Mouse (Mus musculus) thymus, postnatal 25 days (tissue): ENCODE measurements around the gene Ccdc50.

Experiments
- DNase-seq: peaks from one replicate; pipeline ENCODE4 v3.0.0; 2022

Ccdc50 gene

DNA sequence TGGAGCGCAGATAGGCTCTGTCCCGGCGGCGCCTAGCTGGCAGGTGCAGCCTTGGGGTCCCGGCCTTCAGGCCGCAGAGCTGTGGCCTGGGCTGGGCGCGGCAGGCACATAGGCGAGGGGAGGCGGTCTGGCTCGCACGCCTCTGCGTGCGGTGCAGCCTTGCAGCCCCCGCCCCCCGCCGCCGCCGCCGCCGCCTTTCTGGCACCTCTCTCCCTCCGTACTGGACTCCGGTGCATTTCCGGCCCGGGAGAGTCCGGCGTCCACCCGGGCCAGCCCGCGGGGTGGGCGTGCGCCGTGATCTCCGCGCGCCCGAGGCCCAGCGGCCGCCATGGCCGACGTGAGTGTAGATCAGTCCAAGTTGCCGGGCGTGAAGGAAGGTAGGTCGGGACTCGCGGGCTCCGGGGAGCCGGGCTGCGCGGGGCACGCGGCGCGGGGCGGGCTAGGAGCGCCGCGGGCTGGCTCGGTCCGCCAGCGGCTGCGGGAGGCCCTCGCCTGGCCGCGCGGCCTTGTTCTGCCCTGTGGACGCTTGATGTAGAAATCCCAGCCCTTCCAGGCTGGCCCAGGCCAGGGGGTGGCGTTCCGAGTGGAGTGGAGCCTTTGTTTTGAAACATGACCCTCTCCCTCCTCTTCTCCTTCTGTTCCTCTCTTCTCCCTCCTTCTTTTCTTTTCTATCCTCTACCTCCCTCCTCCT is at the start of gene Ccdc50:
Gene Ccdc50, plus strand, starts transcription at position 109 of the 691 bp plus-strand sequence.
- peak; percentile 63 for DNase-seq

GRCm38 (mm10) chr16:27347521-27347920 is 41.1 kb upstream of the Ccdc50 start:
- no peak for DNase-seq

DNA sequence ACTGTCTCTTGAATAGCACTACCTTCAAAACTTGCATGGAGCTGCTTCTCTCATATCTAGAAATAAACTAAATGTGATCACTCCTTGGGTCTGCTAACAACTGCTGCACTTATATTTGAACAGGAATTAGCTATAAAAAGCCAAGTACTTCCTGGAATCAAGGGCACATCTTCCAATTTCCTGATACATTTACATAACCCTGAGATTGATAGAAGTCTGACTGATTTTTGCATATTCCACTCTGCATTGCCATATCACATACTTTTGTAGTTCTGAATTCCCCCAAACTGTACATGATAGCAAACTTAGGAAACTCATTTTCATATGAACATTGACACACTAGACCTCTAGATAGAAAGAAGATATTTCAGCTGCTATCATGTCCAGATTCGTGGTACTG is 40.3 kb upstream of the Ccdc50 start:
- DNase-seq = no peak

DNA sequence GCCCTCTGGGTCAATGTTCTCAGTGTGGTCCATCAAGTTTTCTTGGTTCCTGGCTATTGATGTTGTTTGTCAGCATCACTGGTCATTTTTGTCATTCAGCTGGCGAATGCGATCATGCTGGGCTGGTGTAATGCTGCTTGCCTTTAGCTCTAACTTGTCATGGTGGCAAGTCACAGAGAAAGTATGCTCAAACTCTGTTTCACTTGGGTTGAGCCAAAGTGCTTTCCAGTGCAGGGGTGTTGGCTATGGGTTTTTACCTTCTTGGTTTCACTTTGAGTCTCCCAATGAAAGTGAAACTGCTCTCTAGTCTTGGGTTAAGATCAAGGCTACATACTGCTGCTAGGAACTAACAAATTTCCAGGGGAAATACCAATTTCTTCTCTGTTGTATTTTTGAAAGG is 39.4 kb upstream of the Ccdc50 start:
- DNase-seq = no peak

DNA sequence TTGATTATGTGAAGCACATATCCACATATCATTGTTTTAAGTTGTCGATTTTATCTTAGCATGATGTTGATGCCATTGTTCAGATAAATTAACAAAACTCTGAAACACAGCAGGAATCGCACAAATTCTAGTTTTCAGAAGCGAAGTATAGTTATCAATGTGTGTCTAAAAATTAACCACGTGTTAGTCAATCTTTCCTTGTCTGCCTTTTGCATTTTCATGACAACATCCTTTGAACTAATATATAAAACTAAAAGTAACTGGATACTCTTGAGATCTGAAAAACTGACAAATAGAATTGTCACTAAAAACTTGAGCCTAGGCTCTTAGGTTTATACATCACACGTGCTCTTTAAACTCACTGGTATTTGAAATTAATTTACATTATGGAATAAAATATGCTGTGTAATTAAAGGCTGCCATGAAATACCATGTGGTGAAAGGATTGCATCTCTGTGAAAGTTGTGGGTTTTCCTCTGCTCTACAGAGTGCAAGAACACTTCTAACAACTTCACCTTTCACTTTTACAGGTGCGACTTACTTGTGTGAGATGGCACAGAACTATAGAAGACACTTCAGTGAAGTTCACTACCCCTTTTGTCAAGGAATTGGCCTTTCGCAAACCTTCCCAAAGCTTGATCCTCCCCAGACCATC is 38.7 kb upstream of the Ccdc50 start:
- DNase-seq = no peak

DNA sequence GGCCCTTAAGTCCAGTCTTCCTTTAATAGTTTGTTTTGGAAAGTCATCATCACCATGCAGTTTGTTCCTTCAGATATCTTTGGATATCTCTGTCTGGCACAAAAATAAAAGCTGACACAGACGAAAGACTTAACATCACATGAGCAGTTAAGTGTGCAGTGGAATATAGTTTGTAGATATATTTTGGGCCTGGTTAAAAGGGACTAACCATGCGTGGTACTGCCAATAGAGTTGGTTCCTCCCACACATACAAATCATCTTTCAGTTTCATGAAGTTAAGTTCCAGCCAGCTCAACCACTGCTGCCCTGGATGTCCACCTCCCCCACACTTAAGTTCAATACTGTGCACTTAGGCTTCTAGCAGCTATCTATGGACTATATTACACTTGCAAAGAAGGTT is 34.2 kb upstream of the Ccdc50 start:
- no peak for DNase-seq

GRCm38 (mm10) chr16:27360059-27360458 is 28.6 kb upstream of the Ccdc50 start:
- no peak for DNase-seq

DNA sequence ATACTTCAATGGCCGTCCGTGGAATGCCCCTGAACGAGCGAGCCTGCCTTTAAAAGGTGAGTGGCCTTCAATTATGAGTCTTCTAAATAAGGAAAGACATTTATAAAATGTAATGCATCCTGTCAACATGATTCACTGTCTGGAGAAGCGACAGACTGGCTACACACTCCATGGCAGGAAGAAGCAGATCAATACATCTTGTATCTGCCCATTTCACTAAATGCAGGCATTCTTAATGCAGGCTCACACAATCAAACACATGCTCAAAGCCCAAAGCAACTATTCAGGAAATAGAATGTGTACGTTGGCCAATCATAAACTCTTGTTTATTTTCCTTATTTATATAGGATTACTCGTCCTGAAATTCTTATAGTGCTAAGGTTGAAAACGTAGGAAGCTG is 18.5 kb upstream of the Ccdc50 start, which contains the start of gene Uts2b:
Gene Uts2b, minus strand, starts transcription at position 49 of the 400 bp plus-strand sequence.
- DNase-seq = no peak

- no peak for DNase-seq
Measured at GRCm38 (mm10) chr16:27370700-27371099, 18.0 kb upstream of the Ccdc50 start.

DNA sequence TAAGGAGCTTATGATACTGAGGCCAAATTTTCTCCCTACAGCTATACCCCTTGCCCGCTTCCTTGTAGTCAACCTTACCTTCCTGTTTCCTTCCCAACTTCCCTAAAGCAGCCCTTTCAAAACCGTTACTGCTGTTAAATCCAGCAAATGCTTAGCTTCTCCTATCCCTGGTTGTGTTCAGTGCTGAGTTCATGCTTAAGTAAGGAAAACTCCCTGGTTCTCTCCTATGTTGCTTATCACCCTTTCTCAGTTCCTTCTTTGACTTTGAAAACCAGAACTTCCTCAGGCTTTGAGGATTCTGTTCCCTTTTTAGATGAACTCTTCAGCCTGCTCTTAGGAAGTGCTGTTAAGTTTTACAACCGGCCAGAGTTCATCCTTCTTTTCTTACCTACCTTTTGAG is 14.5 kb upstream of the Ccdc50 start:
- no peak for DNase-seq

- no peak for DNase-seq
Measured at GRCm38 (mm10) chr16:27375318-27375717, 13.4 kb upstream of the Ccdc50 start.

DNA sequence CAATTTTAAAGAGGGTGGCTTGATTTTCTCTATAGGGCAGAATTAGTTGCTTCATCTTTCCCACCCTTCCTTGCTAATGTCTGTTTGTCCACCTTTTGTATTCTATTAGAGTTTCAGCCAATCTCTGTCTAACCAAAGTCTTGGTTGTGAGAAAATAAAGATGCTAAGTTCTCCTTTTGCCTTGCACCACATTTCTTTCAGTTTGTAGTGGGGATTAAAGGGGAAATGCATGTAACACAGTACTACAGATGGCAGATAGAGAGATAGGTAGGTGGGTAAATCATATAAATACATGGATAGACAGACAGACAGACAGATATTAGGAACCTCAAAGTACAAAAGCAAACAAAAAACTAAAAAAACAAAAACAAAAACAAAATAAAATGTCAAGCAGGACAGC is 12.1 kb upstream of the Ccdc50 start:
- DNase-seq = no peak

DNA sequence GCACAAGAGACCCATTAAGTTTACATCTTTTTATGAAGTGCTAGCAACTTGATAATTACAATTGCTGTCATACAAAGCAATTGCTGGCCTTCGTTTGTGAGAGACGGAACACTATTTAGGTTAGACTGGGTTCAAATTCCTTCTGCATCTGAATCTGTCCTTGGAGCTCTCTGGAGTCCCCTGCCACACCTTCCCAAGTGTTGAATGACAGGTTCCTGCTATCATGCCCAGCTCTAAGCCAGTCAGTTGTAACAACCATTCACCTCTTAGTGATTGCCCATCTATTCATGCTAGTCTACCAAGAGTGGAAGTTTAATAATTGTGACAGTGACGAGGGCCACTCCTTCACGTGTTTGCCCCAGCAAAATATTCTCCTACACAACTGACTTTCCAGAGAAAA is 6.5 kb upstream of the Ccdc50 start:
- DNase-seq = no peak

DNA sequence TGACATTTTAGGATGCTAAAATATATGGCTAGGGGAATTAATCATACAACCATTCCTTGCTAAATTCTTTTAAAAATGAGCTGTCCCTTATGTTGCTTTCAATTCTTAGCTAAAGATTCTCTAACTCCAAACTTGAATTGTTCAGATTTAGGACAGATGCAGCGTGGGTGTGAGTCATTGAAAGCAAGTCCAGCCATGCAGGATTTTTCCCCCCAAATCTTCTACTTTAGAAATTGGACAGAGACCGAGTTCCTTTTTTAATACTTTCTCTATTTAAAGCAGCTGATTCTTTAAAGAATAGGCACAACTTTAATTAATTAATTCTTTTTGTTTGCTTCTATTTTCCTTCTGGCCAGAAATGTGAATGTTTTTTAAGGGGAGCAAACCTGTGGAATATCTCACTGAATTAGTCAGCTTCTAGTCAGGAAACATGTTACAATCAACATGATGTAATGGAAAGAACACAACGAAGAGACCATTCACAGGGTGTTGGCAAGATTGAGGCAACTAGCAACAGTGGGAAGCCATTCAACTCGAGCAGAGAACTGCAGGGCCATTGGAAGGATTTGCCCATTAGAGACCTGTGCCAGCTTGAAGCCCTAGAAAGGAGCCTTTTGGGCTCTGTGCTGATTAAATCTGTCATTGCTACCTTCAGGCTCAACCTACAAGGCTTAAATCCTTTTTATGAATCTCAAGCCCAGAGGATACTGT is 3.6 kb upstream of the Ccdc50 start:
- no peak for DNase-seq

DNA sequence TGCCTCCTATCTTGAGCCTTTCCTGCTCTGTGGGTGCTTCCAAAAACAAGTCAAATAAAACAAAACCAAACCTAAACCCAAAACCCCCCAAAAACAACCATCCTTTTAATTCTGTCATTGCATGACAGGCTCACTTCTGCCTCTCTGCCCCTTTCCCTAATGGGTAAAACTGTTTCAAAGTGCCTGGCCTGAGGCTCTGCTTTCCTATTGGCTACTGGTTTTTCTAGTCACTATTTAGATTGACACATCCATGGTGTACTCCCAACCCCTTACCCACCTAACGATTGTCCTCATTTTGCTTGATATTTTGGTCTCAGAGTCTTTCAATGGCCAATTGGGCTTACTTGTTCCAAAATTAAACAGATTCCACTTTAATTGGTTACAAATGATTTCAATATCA is 3.0 kb upstream of the Ccdc50 start:
- no peak for DNase-seq

DNA sequence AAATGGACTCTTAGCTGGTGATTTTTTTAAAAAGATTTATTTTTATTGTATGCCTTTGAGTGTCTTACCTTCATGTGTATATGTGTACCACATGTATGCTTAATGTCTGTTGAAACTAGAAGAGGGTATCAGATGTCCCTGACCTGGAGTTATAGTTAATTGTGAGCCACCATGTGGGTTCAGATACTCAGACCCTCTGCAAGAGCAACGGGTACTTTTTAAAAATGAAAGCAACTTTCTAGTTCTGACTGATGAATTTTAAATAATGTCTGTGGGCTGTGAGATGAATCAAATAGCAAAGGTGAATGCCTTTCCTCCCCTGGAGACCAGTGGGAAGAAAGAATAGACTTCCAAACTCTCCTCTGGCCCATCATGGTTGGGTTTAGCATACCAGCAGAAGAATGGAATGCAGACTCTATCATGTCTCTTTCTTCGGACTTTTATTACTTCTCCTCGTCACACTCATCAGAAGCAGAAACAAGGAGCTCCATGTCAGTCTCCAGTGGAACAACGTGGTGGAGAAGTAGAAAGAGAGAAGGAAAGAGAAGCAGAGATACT is 1.7 kb upstream of the Ccdc50 start:
- no peak for DNase-seq

GRCm38 (mm10) chr16:27387634-27388611 is 746 bp upstream of the Ccdc50 start:
- DNase-seq = peak; percentile 4

GRCm38 (mm10) chr16:27389534-27390282 is 1.0 kb downstream of the Ccdc50 start:
- peak; percentile 2 for DNase-seq

DNA sequence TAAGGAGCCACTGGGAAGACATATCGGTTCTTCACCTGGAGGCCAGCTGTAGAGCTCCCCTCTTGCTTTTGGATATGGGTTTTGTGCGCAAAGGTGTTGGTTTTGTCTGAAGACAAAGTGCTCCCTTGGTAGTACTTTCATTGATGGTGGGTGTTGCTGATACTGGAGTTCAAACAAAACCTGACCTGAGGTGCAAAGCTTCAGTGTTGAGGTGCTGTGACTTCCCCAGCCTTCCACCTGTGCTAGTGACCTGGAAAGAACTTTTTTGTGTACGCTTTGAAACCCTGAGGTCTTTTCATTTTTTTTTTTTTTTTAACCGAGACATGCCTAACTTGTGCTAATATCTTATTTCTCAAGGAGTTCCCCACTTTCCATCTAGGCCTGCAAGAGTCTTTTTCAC is 1.6 kb downstream of the Ccdc50 start:
- DNase-seq = no peak

- DNase-seq = no peak
Measured at GRCm38 (mm10) chr16:27391845-27392244, 3.2 kb downstream of the Ccdc50 start.

- DNase-seq = no peak
Measured at GRCm38 (mm10) chr16:27395251-27396037, 6.8 kb downstream of the Ccdc50 start.
